Mouse (Mus musculus): ENCODE measurements around the gene Fam69a.
"Not testable (repeated sequence)": the region's sequence is repeated elsewhere in the genome, so short reads cannot be mapped to it uniquely, and the experiment has no call there.

Fam69a gene

DNA sequence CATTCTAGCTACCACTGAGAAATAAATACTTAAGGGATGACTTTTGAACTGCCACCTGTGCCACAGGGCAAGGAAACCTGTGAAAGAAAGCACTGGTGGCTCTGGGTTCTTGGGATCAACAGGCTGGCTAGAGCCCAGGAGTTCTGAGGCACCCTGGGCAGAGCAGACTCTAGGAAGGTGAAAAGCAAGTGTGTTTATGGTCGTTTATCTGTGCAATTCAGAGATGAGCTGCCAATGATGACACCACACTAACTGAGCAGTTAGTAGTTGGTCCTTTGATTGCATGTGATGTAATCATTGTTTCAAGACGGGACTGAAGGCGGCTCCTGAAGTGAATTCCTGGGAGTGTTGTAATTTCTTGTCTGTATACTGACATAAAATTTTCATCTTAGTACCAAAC is 82.6 kb downstream of the Fam69a start:
- DNase-seq (ENCODE audit: low spot score), result no peak

DNA sequence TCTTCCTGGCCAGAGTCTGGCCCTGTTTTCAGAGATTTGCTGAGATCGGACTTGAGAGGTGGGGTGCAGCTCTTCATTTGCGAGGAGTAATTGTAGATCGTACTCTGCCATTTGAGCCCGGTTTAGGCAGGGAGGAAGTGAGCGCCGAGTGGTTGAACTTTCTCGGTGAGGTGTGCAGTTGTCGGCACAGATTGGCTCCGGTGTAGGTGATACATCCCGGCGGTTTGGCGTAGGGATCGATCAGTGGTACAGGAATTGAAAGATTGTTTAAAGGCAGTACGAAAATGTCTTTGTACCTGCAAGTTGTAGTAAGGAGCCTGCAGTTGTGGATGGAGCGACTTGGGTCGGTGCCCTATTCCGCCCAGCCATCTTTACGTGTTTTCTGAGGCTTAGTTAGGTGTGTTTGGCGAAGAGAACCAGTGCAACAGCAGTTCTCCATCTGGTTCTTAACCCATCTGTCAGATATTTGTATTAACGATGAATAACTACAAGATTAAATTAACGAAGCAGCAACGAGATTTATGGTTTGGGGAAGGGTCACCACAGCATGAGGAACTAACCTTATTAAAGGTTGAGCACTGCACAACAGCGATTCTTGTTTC is 85.8 kb downstream of the Fam69a start:
- no peak for DNase-seq (ENCODE audit: low spot score)

DNA sequence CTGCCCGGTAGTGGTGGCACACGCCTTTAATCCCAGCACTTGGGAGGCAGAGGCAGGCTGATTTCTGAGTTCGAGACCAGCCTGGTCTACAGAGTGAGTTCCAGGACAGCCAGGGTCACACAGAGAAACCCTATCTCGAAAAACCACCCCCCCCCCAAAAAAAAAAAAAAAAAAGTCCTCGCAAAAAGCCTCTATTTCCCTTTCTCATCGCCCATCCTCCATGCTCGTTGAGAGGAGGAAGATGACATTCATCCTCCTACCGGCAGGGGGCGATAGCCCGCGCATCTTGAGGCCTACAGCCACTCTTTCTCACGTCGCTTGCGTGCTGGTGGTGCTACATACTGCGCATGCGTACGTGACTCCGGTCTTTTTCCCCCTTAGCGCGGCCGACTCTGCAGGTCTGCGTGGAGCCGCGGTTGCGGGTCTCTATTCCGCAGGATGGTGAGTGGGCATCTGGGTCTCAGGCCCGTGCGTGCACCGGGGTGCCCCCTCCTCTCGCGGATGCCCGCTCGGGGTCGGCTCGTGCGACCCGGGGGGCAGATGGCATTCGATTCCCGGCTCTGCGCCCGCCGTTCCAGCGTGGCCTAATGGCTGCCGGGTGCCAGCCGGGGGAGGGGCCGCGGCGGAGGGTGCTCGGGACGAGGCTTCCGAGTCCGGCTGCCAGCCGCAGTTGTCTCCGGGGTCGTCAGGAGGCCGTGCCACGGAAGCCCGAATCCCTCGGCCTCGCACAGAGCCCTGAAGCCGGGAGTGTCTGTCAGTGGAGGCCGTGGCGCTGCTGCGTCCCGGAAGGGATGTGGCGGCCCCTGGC is 86.5 kb downstream of the Fam69a start, which contains the start of gene Rpl5:
Gene Rpl5 (plus strand): TSS at position 297 of the 808 bp plus-strand sequence.
- peak; percentile 84 for DNase-seq (ENCODE audit: low spot score)

DNA sequence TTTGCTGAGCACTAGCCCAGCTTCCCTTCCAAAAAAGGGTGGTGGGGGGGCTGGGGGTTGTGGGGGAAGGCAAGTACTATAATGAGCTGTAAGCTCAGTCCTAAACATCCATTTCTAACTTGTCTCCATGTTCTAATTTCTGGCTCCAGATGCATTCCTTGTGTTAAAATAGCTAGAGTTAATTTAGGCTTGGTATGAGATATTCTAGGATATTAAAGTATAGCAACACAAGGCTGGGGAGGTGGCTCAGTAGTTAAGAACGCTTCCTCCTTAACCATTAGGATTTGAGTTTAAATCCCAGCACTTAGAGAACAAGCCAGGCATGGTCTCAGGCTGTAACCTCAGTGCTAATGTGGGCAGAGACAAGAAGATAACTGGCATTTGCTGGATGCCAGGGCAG is 90.6 kb downstream of the Fam69a start:
- DNase-seq (ENCODE audit: low spot score), result no peak

DNA sequence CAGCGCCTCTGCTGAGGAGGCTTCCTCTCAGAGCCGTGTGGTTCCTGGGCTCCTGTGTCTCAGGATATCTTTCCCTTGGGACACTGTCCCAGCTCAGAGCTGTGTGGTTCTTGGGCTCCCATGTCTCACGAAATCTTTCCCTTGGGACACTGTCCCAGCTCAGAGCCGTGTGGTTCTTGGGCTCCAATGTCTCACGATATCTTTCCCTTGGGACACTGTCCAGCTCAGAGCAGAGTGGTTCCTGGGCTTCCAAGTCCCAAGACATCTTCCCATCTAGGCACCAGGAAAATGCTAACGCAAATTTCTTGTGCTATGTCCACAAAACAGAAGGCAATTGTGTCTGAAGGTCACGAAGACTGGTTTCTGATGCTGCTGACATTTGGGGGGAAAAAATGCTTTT is 92.2 kb downstream of the Fam69a start:
- DNase-seq (ENCODE audit: low spot score), result no peak

DNA sequence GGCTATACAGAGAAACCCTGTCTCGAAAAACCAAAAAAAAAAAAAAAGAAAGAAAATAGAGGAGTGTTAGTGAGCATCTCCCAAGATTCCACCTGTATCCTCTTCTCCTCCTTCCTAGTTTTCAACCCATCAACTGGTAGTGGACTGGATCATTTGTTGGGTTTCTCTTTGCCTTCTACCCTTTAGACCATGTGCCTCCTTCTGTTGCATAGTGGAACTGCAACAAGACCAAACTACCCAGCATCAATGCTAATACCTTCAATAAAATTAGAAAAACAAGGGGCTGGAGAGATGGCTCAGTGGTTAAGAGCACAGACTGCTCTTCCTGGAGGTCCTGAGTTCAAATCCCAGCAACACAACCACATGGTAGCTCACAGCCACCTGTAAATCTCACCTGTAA is 95.4 kb downstream of the Fam69a start:
- not testable (repeated sequence) for DNase-seq (ENCODE audit: low spot score)

DNA sequence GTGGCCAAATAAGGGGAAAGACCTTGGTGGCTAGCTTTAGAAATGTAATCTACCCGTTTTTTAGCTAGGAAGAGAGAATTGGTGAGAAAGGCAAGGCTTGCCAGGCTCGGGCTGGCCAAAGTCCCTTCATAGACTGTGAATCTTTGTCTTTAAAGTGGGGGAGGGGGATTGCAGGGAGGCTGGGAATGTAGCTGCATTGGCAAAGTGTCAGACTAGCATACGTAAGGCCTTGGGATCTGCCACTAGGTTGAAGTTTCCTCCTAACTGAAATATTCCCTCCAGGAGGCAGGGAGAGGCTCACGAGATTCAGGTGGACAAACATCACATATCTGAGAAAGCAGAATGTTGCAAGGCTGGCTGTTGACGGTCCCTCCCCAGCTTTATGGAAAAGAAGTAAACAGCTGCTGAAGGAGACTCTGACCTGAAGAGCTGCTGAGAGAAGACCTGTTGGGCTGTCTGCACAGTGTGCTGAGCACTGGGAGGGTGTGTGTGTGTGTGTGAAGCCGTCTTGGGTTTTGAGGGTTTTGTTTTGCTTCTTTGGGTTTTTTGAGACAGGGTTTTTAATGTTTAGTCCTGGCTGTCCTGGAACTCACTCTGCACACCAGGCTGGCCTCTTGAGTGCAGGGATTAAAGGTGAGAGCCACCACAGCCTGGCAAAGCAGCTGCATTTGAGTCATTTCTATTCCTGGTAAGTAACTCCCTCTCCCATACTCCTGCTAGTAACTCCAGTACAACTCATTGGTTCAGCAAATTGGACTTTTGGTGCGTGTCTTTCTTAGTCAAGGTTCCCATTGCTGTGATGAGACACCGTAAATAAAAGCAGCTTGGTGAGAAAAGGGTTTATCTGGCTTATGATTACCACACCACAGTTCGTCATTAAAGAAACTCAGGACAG is 96.6 kb downstream of the Fam69a start:
- DNase-seq (ENCODE audit: low spot score), result no peak

DNA sequence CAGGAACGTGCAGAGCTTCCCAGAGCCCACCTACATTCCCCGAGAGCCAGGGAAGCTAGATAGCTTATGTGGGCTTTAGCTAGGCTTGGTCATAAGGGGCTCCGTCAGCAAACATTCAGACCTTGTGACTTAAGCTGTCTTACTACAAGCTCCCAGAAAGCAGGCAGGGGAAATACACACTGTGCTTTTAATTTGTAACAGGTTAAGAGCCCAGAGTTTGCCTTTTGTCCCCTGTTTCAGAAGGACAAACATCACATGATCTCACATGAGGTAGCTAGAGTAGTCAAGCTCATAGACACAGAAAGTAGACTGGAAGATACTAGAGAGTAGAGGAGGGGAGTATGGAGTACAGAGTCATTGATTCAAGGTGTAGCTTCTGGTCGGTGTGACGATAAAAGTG is 106.2 kb downstream of the Fam69a start:
- DNase-seq (ENCODE audit: low spot score), result no peak

DNA sequence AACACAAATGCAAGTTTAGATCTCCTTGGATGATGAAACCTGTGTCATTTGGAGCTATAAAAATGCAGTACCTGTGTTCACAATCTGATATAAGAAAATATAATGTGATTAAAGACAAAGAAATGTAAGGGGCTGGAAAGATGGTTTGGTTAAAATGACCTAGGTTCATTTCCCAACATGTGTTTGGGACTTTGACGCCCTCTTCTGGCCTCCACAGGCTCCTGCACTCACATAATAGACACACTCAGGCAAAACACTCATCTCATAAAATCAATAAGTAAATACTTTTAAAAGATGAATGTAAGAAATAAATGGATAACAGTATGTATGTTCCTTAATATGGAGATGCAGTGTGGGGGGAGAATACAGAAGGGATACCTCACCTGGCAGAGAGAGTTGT is 109.8 kb downstream of the Fam69a start:
- DNase-seq (ENCODE audit: low spot score), result no peak

DNA sequence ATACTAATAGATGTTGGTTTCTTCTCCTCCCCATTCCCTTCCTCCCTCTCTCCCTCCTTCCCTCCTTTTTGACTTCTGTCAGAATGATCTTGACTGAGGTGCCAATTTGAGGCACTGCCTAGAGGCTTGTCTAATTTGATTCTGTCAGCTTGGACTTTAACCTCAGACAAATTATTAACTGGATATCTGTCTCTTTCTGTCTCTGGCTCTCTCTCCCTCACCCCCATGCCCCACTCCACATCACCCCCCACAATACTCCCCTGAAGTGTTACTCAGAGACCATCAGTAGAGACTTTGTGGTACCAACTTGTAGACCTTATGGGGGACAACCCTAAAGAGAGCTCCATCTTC is 111.6 kb downstream of the Fam69a start:
- DNase-seq (ENCODE audit: low spot score), result no peak

DNA sequence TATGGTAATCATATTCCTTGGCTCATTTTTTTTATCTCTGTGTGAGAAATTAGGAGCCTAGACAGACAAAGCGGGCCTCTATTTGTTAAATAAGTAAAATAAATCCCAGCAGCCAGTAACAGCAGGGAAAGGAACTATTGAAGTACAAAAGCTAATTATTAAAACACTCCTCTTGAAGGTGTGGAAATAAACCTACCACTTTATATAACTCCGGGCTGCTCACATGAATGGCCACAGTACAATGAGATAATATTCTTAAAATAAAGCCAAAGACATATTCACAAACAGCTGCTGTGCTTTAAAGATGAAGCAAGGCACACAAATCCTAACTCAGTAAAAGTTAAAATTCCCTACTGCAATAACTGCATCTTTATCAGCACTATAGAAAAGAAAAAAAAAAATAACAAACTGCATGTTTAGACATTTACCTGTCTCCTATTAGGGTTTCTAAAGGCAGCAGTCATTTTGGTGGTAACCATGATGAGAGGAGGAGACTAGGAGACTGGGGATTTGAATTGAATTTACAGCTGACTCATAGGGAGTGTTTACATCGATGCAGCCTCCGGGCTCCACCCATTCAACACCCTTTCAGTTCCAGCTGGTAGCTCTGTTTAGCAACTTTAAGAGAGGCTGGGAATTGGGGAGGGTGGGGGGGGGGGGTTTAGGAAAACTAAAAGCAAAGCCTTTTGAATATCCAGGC is 112.2 kb downstream of the Fam69a start, which contains the start of gene Evi5:
Gene Evi5 (minus strand): TSS at position 547 of the 700 bp plus-strand sequence.
- no peak for DNase-seq (ENCODE audit: low spot score)

DNA sequence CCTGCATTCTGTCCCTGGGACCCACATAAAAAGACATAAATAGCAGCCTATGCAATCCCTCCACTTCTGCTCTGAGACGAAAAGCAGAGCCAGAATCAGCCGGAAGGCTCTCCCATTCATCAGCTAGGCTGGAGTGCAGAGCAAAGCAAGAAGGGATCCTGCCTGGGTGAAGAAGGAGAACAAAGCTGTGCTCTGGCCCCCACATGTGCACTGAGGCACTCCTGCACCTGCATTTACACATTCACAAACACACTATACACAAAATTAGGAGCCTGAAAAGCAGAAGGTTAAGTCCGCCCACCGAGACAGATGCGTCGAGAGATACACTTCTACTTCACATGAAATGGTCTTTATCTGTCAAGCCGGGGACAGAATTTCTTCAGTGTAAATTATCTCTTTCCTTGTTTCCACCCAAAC is 113.0 kb downstream of the Fam69a start:
- DNase-seq (ENCODE audit: low spot score), result no peak

DNA sequence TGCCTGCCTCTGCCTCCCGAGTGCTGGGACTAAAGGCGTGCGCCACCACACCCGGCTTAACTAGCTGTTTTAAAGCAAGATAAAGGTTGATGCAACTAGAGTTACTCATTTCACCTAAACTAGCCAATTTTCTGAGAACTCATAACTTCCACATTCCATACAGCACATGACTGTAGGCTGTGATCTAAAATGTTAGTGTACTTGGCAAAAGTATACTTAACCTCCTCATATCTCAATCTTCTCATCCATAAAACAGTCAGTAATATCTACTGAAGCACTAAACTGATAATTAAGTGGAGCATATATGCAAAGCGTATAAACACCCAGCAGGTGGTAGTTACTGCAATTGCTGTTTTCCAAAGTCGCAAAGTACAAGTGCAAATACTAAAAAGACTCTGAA is 113.6 kb downstream of the Fam69a start:
- DNase-seq (ENCODE audit: low spot score), result no peak

DNA sequence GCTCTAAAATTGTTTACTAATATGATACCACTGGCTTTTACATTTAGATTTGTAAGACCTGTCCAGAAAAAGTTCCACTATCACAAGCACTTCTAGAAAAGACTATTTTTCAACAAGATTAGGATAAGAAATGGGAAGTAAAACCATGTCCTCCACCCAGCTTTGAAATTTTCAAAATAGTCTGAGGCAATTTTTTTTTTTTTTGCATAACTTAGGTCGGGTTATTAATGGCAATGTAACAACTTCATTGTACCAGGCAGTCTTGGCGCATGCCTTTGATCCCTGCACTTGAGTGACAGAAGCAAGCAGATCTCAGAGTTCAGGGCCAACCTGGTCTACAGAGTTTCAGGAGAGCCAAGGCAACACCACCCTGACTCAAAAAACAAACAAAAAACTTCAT is 117.2 kb downstream of the Fam69a start:
- no peak for DNase-seq (ENCODE audit: low spot score)

DNA sequence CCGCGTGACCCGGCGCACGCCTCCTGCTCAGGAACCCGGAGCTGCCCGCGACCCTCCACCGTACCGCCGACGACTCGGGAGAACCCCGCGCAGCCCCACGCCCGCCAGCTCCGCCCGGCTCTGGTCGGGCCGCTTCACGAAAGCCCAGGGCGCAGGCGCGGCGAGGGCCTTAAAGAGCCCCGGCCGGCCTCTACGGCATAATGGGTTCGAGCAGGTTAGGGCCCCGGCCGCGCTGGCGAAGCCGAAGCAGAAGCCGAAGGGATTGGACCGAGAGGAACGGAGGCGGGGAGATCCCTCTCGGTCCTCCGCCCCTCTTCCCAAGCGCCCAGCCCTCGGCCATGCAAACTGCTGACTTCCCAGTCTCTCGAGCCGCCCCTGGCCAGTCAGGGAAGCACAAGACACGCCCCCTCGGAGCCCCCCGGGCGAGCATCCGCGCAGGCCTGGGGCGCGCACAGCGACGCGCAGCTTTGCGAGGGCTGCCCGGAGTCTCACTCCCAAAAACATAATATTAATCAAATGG is 117.9 kb downstream of the Fam69a start:
- peak; percentile 66 for DNase-seq (ENCODE audit: low spot score)

DNA sequence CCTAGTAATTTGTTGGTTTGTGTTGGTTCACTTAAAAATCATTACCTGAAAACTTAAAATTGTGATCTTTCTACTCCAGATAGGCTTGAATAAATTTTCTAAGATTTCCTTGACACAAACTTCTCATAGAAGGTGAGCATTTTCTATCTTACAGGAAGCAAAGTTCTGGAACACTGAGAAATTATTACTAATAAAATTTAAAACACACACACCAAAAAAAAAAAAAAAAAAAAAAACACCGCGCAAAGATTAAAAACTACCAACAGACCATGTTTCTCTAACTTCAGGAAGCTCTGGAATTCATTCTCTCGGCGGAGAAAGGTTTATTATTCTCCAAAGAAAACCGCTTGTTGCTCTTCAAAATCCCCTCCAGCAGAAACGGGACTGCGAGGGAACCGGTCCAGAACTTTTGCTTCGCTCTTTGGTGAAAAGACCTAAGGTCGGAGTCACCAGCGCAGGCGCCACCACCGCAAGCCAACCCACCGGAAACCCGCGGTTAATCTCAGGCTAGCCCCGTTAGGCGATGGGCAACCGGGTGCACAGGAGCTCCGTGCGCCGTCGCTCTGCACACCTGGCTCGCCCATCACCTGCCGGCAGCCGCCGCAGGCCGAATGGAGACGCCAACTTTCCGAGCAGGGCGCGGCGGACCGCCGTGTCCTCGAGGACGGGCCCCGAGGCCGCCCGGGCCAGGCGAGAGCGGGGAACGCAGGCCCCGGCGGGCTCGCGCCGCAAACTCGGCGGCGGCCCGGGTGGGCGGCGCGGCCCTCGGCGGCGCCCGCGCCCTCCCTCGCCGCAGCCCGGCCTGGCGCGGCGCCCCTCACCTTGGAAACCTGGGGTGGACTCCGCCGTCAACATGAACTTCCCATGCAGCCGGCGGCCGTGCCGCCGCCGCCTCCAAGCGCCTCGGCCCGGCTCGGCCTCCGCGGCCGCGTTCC is 118.6 kb downstream of the Fam69a start:
- DNase-seq (ENCODE audit: low spot score), result no peak

DNA sequence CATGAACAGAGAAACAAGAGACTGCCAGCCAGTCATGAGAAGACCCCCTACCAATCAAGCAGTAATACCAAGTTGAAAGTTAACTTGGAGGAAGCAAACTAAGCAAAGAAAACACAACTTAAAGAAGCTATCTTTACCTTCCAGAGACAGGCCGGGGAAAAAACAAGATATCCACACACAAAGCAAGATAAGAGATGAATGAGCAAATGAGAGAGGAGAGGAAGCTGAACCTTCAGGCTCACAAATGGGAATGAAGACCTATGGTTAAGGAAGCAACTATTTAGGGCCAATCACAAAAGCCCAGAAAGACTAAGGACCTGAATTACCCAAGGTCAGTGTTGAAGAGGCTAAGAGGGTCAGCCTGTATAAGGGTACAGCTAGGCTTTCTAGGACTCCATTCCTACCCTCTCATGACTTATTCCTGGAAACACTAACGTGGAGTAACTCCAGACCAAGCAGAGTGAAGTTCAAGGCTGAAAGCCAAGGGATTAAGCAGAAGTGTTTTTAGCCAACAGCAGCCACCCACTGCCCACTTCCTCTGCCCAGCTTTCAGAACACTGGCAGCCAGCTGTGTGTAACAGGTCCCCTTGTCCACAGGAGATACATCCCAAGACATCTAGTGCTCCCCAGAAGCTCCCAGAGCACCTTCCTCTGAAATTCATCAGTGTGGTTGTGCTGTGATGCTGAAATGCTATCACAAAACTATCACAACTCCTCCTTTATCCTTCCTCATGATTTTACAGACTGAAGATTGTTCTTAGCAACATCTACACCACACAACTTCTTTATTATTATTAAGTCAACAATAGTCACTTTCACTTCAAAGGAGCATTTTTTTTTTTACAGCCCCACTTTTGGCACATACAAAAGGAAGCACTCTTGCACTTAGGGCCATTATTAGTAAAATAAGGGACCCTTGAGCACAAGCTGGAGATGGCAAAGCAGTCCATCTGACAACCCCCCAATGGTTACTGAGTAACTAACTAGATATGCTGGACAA is 120.5 kb downstream of the Fam69a start:
- DNase-seq (ENCODE audit: low spot score), result no peak

DNA sequence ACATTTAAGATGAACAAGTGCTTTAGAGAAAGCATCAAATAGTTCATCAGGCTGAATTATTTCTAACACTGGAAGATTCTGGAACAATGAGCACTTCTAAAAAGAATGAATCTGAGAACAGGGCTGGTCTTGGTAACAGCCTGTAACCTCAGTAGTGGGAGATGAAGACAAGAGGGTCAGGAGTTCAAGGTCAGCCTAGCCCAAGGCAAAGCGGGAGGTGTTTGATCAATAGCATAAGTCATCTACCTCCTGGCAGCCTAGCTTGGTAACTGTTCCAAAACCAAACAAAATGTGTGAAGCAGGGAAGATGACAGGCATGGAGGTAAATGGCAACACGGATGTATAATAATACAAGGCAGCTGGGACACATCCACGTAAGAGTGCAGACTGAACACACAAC is 122.9 kb downstream of the Fam69a start:
- no peak for DNase-seq (ENCODE audit: low spot score)

DNA sequence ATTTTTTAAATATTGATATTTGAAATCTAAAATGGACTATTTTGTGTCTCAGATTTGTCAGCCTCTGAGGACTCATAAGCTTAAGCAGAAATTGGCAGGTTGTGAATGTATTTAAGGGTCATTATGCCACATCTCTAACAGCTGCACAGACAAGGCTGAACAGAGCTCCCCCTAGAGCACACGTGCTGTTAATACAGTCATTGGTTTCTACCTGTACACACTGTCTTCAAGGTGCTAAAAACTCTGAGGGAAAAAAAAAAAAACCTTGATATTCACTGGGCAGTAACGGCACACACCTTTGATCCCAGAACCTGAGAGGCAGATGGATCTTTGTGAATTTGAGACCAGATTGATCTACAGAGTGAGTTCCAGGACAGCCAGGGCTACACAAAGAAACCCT is 127.9 kb downstream of the Fam69a start:
- DNase-seq (ENCODE audit: low spot score), result no peak
